Mouse (Mus musculus): Measurements from ENCODE around the gene Luc7l. TPM values are rescaled to one million over a fixed set of nuclear protein-coding genes. Genes with fewer than 3 reads are reported as not detected.
A peak's percentile ranks its signal among the peaks of the same experiment; 100 is the strongest.

Luc7l gene
- total RNA-seq (2014; rRNA removed) (101 and 120 TPM in 2 replicates), polyA plus RNA-seq (2015; fragmentation: Nextera tagmentation; extraction: Ambion mirVana) (70.2 and 88.4 TPM in 2 replicates)

- H3K27me3 ChIP-seq (ENCODE audit: insufficient read depth, low read length) = no peaks in the 10 kb centered on the region
- peak; percentile 97 for DNase-seq
- peak within 1 kb of the TSS; percentile 66 for H3K4me2 ChIP-seq (ENCODE audit: low read depth)
- TF ChIP-seq CTCF (IDR thresholded peaks at IDR 0.05; ENCODE audit: low read depth) = no peak
- peak within 1 kb of the TSS; percentile 100 for H3K27ac ChIP-seq (ENCODE audit: low read depth, low read length)
- 1% methylated on average over 43 of the region's 43 CpGs for WGBS
- no peaks in the 10 kb centered on the region for H3K9me3 ChIP-seq (ENCODE audit: low read length)
- H3K4me3 ChIP-seq (ENCODE audit: low read depth, low read length) = peak within 1 kb of the TSS; percentile 89
- H3K36me3 ChIP-seq (ENCODE audit: insufficient read depth) = peaks cover 12% of the 10 kb centered on the region
- peak within 1 kb of the TSS; percentile 98 for H3K9ac ChIP-seq
- peak; percentile 98 for ATAC-seq
- H3K4me1 ChIP-seq (ENCODE audit: insufficient read depth) = peaks cover 6% of the 10 kb centered on the region; the same call in 1 of the 2 replicates
These were observed at the start of gene Luc7l for GRCm38 (mm10) chr17:26252539-26253251. Gene Luc7l, plus strand, starts transcription at chr17:26252896.

GRCm38 (mm10) chr17:26203321-26203811 lies 49.3 kb upstream of the Luc7l start:
- TF ChIP-seq CTCF (IDR thresholded peaks at IDR 0.05; ENCODE audit: low read depth) = no peak
- H3K9me3 ChIP-seq (ENCODE audit: low read length) = no peaks in the 10 kb centered on the region
- no peaks in the 10 kb centered on the region for H3K36me3 ChIP-seq (ENCODE audit: insufficient read depth)
- peak; percentile 43 for DNase-seq
- ATAC-seq = peak; percentile 44
- peak overlapping the region; percentile 48 for H3K4me3 ChIP-seq (ENCODE audit: low read depth, low read length)
- H3K27ac ChIP-seq (ENCODE audit: low read depth, low read length) = no peak overlapping the region
- H3K27me3 ChIP-seq (ENCODE audit: insufficient read depth, low read length) = peaks cover 19% of the 10 kb centered on the region
- peaks cover 12% of the 10 kb centered on the region for H3K4me1 ChIP-seq (ENCODE audit: insufficient read depth)
- H3K9ac ChIP-seq = peak overlapping the region; percentile 47
- H3K4me2 ChIP-seq (ENCODE audit: low read depth) = peak overlapping the region; percentile 91
- WGBS = under 1% methylated on average over 29 of the region's 30 CpGs

- ATAC-seq (no peak), DNase-seq (no peak)
- 25% methylated on average over 11 of the region's 11 CpGs for WGBS
- Histone ChIP-seq H3K4me3 (ENCODE audit: low read depth, low read length) (no peak overlapping the region), H3K36me3 (ENCODE audit: insufficient read depth) (no peaks in the 10 kb centered on the region), H3K4me1 (ENCODE audit: insufficient read depth) (peaks cover 12% of the 10 kb centered on the region), H3K27ac (ENCODE audit: low read depth, low read length) (no peak overlapping the region), H3K9ac (no peak overlapping the region), H3K9me3 (ENCODE audit: low read length) (no peaks in the 10 kb centered on the region), H3K27me3 (ENCODE audit: insufficient read depth, low read length) (peaks cover 16% of the 10 kb centered on the region), H3K4me2 (ENCODE audit: low read depth) (no peak overlapping the region)
- no peak for TF ChIP-seq CTCF (IDR thresholded peaks at IDR 0.05; ENCODE audit: low read depth)
These were observed 47.9 kb upstream of the Luc7l start for GRCm38 (mm10) chr17:26204766-26205165.

- H3K4me1 ChIP-seq (ENCODE audit: insufficient read depth) = peaks cover 6% of the 10 kb centered on the region
- TF ChIP-seq CTCF (IDR thresholded peaks at IDR 0.05; ENCODE audit: low read depth) = no peak
- H3K27ac ChIP-seq (ENCODE audit: low read depth, low read length) = no peak overlapping the region
- H3K9ac ChIP-seq = no peak overlapping the region
- H3K36me3 ChIP-seq (ENCODE audit: insufficient read depth) = no peaks in the 10 kb centered on the region
- H3K4me2 ChIP-seq (ENCODE audit: low read depth) = no peak overlapping the region
- ATAC-seq (no peak), DNase-seq (no peak)
- H3K27me3 ChIP-seq (ENCODE audit: insufficient read depth, low read length) = peaks cover 16% of the 10 kb centered on the region
- H3K9me3 ChIP-seq (ENCODE audit: low read length) = no peaks in the 10 kb centered on the region
- H3K4me3 ChIP-seq (ENCODE audit: low read depth, low read length) = no peak overlapping the region
- WGBS = 66% methylated on average over 1 of the region's 1 CpGs
These were observed 46.3 kb upstream of the Luc7l start for GRCm38 (mm10) chr17:26206392-26206791.

- ATAC-seq = no peak
- no peaks in the 10 kb centered on the region for H3K9me3 ChIP-seq (ENCODE audit: low read length)
- H3K27ac ChIP-seq (ENCODE audit: low read depth, low read length) = no peak within 1 kb of the TSS
- peaks cover 3% of the 10 kb centered on the region for H3K4me1 ChIP-seq (ENCODE audit: insufficient read depth)
- no peak for DNase-seq
- H3K4me3 ChIP-seq (ENCODE audit: low read depth, low read length) = no peak within 1 kb of the TSS
- no peak for TF ChIP-seq CTCF (IDR thresholded peaks at IDR 0.05; ENCODE audit: low read depth)
- 90% methylated on average over 12 of the region's 12 CpGs for WGBS
- H3K36me3 ChIP-seq (ENCODE audit: insufficient read depth) = peaks cover 2% of the 10 kb centered on the region; the same call in 1 of the 2 replicates
- H3K27me3 ChIP-seq (ENCODE audit: insufficient read depth, low read length) = peaks cover 5% of the 10 kb centered on the region
- no peak within 1 kb of the TSS for H3K9ac ChIP-seq
- no peak within 1 kb of the TSS for H3K4me2 ChIP-seq (ENCODE audit: low read depth)
These were observed 45.0 kb upstream of the Luc7l start, which contains the start of gene Arhgdig for GRCm38 (mm10) chr17:26207686-26208085. Gene Arhgdig, minus strand, starts transcription at chr17:26207786.

GRCm38 (mm10) chr17:26212241-26212640 lies 40.5 kb upstream of the Luc7l start:
- Histone ChIP-seq H3K4me3 (ENCODE audit: low read depth, low read length) (no peak overlapping the region), H3K4me2 (ENCODE audit: low read depth) (no peak overlapping the region), H3K27me3 (ENCODE audit: insufficient read depth, low read length) (no peaks in the 10 kb centered on the region), H3K4me1 (ENCODE audit: insufficient read depth) (no peaks in the 10 kb centered on the region), H3K36me3 (ENCODE audit: insufficient read depth) (peaks cover 7% of the 10 kb centered on the region), H3K9ac (no peak overlapping the region), H3K27ac (ENCODE audit: low read depth, low read length) (no peak overlapping the region), H3K9me3 (ENCODE audit: low read length) (no peaks in the 10 kb centered on the region)
- no peak for ATAC-seq
- no peak for DNase-seq
- no peak for TF ChIP-seq CTCF (IDR thresholded peaks at IDR 0.05; ENCODE audit: low read depth)
- WGBS = 87% methylated on average over 7 of the region's 7 CpGs

GRCm38 (mm10) chr17:26212681-26213080 lies 40.0 kb upstream of the Luc7l start:
- no peaks in the 10 kb centered on the region for H3K27me3 ChIP-seq (ENCODE audit: insufficient read depth, low read length)
- no peak for TF ChIP-seq CTCF (IDR thresholded peaks at IDR 0.05; ENCODE audit: low read depth)
- no peaks in the 10 kb centered on the region for H3K4me1 ChIP-seq (ENCODE audit: insufficient read depth)
- no peaks in the 10 kb centered on the region for H3K9me3 ChIP-seq (ENCODE audit: low read length)
- H3K36me3 ChIP-seq (ENCODE audit: insufficient read depth) = peaks cover 12% of the 10 kb centered on the region
- no peak for DNase-seq
- ATAC-seq = no peak
- no peak overlapping the region for H3K27ac ChIP-seq (ENCODE audit: low read depth, low read length)
- 87% methylated on average over 11 of the region's 11 CpGs for WGBS
- H3K9ac ChIP-seq = no peak overlapping the region
- H3K4me3 ChIP-seq (ENCODE audit: low read depth, low read length) = no peak overlapping the region
- no peak overlapping the region for H3K4me2 ChIP-seq (ENCODE audit: low read depth)
